Mouse (Mus musculus) small intestine, adult 2 months (tissue): ENCODE measurements around the gene Gnat1.

Experiments used
- CTCF ChIP-seq: fragments of 200-500 bp; IDR thresholded peaks from 2 replicates; pipeline ENCODE4 v1.5.1; 2012; ENCODE audit warnings: low read depth, mild to moderate bottlenecking, control low read depth, inconsistent platforms, low read length, moderate library complexity, mixed read lengths; ENCODE audit not compliant: insufficient replicate concordance, insufficient read length; ENCODE audit errors: extremely low read depth
- POLR2A ChIP-seq: fragments of 200-500 bp; IDR thresholded peaks from 2 replicates; pipeline ENCODE4 v1.6.1; 2012; ENCODE audit warnings: low read depth, mild to moderate bottlenecking, control low read depth, inconsistent platforms, low read length, moderate library complexity

DNA sequence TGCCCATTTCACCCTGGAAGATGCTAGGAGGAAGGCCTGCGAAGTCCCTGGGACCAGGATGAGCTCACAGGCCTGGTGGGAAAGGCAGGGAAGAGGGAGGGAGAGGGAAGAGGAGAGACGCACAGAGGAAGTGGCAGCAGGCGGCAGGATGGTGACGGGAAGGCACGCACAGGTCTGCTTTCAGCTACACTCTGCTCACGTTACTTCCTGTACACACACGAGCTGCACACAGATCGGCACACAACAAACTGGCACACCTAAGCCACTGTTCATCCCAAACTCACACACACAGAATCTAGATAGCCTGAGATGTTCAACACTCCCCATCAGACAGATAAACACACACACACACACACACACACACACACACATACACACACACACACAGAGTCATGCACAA is 10.9 kb upstream of the Gnat1 start:
- no peak for TF ChIP-seq CTCF
- no peak for TF ChIP-seq POLR2A
